Mouse (Mus musculus) stomach, embryonic 16.5 days (tissue): Measurements from ENCODE around the gene Inpp5d. TPM values are rescaled to one million over a fixed set of nuclear protein-coding genes. Genes with fewer than 3 reads are reported as not detected.

ENCODE experiments used
- ATAC-seq: fragments of 200-750 bp; cut with Nextera tagmentation; 2 replicates; pipeline ENCODE4 v1.8.0; 2017; ENCODE audit warnings: moderate number of reproducible peaks, moderate TSS enrichment; ENCODE audit not compliant: insufficient read depth, low FRiP score
- H3K27ac ChIP-seq: fragments of 300-500 bp; sonication (generic); 2 replicates; pipeline ENCODE4 v1.5.1; 2014; ENCODE audit warnings: low read length
- H3K27me3 ChIP-seq: fragments of 300-500 bp; sonication (generic); 2 replicates; pipeline ENCODE4 v1.6.1; 2014; ENCODE audit warnings: low read length, control low read depth, mixed read lengths; ENCODE audit not compliant: control insufficient read depth, insufficient read depth
- H3K36me3 ChIP-seq: fragments of 300-500 bp; sonication (generic); 2 replicates; pipeline ENCODE4 v1.6.1; 2014; ENCODE audit warnings: low read length; ENCODE audit not compliant: control insufficient read depth, insufficient read depth
- H3K4me1 ChIP-seq: fragments of 300-500 bp; sonication (generic); 2 replicates; pipeline ENCODE4 v1.6.1; 2014; ENCODE audit warnings: low read length, control low read depth, mixed read lengths; ENCODE audit not compliant: control insufficient read depth, insufficient read depth
- H3K4me2 ChIP-seq: fragments of 300-500 bp; sonication (generic); 2 replicates; pipeline ENCODE4 v1.6.1; 2014; ENCODE audit warnings: low read depth, low read length, mixed read lengths
- H3K4me3 ChIP-seq: fragments of 300-500 bp; sonication (generic); replicated peaks from 2 replicates; pipeline ENCODE4 v1.5.1; 2014; ENCODE audit warnings: mild to moderate bottlenecking, low read length
- H3K9ac ChIP-seq: fragments of 300-500 bp; sonication (generic); 2 replicates; pipeline ENCODE4 v1.6.1; 2014; ENCODE audit warnings: low read length
- H3K9me3 ChIP-seq: fragments of 300-500 bp; sonication (generic); replicated peaks from 2 replicates; pipeline ENCODE4 v1.6.1; 2016; ENCODE audit warnings: low read length, control low read depth; ENCODE audit not compliant: control insufficient read depth
- WGBS: fragments of 180-500 bp; shearing (Covaris S2); extraction: QIAGEN DNeasy Blood & Tissue Kit; methylation state at CpG from one replicate; pipeline ENCODE4 v1.1.7; 2014; 5-methylcytosine and 5-hydroxymethylcytosine counted together
- polyA plus RNA-seq: library from polyadenylated mRNA; unstranded; fragments of >200 nt; fragmentation: Nextera tagmentation; extraction: Ambion mirVana; gene quantifications from 2 replicates; pipeline ENCODE4 v1.2.1, GENCODE M21; 2015

Gene Inpp5d
- polyA plus RNA-seq, 1 experiment from 2014 or later = 8.6 TPM

DNA sequence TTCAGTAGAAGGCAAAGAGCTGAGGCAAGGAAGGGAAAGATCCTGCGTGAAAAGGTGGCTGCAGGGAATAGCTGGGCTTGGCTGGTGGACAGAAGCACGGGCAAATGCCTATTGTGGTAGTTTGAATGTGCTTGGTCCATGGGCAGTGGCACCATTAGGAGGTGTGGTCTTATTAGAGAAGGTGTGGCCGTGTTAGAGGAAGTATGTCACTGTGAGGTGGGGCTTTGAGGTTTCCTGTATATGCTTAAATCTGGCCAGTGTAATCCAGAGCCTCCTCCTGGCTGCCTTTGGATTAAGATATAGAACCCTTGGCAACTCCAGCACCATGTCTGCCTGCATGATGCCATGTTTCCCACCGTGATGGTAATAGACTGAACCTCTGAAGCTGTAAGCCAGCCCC is 103.2 kb downstream of the Inpp5d start:
- H3K4me1 ChIP-seq = no peaks in the 10 kb centered on the region

DNA sequence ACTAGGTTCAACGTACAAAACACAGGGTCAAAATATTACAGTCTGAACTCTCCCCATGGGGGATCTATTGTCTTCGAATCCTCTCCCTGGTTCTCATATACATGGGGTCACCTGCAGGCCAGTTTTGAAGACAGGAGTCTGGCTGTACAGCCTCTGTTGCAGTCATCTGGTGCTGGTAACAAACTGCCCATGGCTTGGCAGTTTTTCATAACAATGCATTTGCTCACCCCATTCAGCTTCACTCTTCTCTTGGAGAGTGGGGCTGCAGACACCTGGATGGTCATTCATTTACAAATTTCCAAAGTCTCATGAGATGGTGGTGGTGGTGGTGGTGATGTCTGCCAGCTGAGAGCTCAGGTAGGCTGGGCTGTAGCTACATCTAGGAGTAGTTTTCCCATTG is 109.0 kb downstream of the Inpp5d start:
- 77% methylated on average over 2 of the region's 2 CpGs for WGBS
- no peak overlapping the region for H3K4me3 ChIP-seq
- H3K4me1 ChIP-seq = no peaks in the 10 kb centered on the region
- H3K4me2 ChIP-seq = no peak overlapping the region
- no peaks in the 10 kb centered on the region for H3K27me3 ChIP-seq
- H3K27ac ChIP-seq = no peak overlapping the region
- ATAC-seq = no peak
- no peaks in the 10 kb centered on the region for H3K9me3 ChIP-seq
- no peak overlapping the region for H3K9ac ChIP-seq
- H3K36me3 ChIP-seq = no peaks in the 10 kb centered on the region

More for the DNA sequence above, 103.2 kb downstream of the Inpp5d start:
- no peak overlapping the region for H3K9ac ChIP-seq
- no peak overlapping the region for H3K4me3 ChIP-seq
- no peaks in the 10 kb centered on the region for H3K9me3 ChIP-seq
- WGBS = 69% methylated on average over 4 of the region's 4 CpGs
- no peak overlapping the region for H3K4me2 ChIP-seq
- H3K36me3 ChIP-seq = no peaks in the 10 kb centered on the region
- ATAC-seq = no peak
- H3K27ac ChIP-seq = no peak overlapping the region
- no peaks in the 10 kb centered on the region for H3K27me3 ChIP-seq

DNA sequence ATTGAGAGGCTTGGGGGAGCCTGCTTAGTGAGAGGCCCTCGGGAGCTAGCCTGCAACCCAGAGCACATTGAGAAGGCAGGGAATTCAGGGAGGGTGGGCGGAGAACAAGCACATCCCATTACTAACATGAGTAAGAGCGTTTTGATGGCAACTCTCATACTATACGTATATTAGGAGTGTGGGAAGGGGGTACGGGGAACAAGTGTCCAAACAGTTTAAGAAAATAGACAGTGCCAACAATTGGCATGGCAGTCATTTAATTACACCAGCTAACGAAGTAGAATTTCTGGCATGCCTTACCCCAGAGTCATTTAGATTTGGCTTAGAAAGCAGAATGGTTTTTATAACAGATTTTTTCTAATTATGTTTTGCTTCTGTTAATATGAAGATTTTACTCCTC is 109.7 kb downstream of the Inpp5d start:
- Histone ChIP-seq H3K36me3 (no peaks in the 10 kb centered on the region), H3K9me3 (no peaks in the 10 kb centered on the region), H3K4me1 (no peaks in the 10 kb centered on the region), H3K9ac (no peak overlapping the region), H3K27me3 (no peaks in the 10 kb centered on the region), H3K4me2 (no peak overlapping the region), H3K4me3 (no peak overlapping the region), H3K27ac (no peak overlapping the region)
- WGBS = 79% methylated on average over 6 of the region's 6 CpGs
- ATAC-seq = no peak

DNA sequence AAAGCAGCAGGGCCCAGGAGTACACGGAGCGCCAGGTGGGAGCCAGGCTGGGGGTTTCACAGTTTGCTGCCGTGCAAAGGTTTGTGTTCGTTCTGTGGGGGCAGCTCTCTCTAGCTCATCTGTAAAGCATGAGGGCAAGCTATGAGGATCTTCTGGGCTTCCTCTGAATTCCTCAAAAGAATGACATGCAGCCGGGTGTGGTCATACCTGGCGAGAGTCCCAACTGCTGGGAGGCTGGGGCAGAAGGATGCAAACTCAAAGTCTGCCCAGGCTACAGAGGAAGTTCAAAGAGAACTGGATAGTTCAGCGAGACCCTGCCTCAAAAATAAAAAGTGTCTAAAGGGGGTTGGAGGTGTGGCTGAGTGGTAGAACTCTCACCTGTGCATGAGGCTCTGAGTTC is 110.2 kb downstream of the Inpp5d start:
- ATAC-seq = no peak
- Histone ChIP-seq H3K9ac (no peak overlapping the region), H3K27me3 (no peaks in the 10 kb centered on the region), H3K27ac (no peak overlapping the region), H3K4me2 (no peak overlapping the region), H3K9me3 (no peaks in the 10 kb centered on the region), H3K36me3 (no peaks in the 10 kb centered on the region), H3K4me3 (no peak overlapping the region), H3K4me1 (no peaks in the 10 kb centered on the region)
- 76% methylated on average over 7 of the region's 7 CpGs for WGBS

DNA sequence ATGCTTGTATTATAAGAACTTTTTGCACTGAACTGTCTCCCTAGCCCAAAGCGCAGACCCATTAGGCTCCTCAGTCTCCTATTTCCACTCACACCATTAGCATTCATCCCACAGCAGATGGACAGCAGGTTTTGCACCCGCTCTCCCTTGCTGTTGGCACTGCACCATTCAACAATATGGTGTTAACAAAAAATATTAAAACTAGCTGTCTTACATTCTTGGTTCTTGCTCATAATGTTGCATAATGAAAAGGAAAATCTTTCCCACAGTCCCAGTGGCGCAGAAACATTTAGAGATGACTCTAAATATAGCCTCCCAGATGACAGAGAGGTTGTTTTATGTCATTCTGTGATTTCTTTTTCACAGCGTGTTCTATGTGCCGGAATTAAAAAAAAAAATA is 113.1 kb downstream of the Inpp5d start:
- no peaks in the 10 kb centered on the region for H3K9me3 ChIP-seq
- H3K4me3 ChIP-seq = no peak overlapping the region
- H3K9ac ChIP-seq = no peak overlapping the region
- H3K27ac ChIP-seq = no peak overlapping the region
- H3K27me3 ChIP-seq = no peaks in the 10 kb centered on the region
- H3K36me3 ChIP-seq = no peaks in the 10 kb centered on the region
- no peaks in the 10 kb centered on the region for H3K4me1 ChIP-seq
- no peak overlapping the region for H3K4me2 ChIP-seq
- 84% methylated on average over 5 of the region's 5 CpGs for WGBS
- ATAC-seq = no peak

DNA sequence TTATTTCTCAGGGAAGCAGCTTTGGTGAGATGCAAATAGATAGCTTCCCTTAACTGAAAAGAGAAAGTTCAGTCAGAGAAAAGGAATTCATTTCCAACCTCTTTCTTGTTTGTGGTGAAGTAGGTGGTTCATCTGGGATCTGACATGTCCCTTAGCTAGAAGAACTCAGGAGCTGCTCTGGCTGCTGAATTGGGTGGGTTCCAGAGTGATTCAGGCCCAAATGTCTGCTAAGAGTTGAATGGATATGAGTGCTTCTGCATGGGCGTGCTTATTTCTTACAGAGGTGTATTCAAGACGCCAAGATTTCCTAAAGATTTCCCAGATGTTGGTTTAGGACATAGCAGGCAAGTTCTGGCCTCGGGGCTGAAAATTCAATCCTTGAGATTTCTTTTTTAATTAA is 114.0 kb downstream of the Inpp5d start:
- H3K27ac ChIP-seq = no peak overlapping the region
- no peaks in the 10 kb centered on the region for H3K36me3 ChIP-seq
- no peak overlapping the region for H3K4me2 ChIP-seq
- no peaks in the 10 kb centered on the region for H3K9me3 ChIP-seq
- 77% methylated on average over 3 of the region's 3 CpGs for WGBS
- H3K27me3 ChIP-seq = no peaks in the 10 kb centered on the region
- H3K9ac ChIP-seq = no peak overlapping the region
- H3K4me3 ChIP-seq = no peak overlapping the region
- H3K4me1 ChIP-seq = no peaks in the 10 kb centered on the region
- no peak for ATAC-seq

DNA sequence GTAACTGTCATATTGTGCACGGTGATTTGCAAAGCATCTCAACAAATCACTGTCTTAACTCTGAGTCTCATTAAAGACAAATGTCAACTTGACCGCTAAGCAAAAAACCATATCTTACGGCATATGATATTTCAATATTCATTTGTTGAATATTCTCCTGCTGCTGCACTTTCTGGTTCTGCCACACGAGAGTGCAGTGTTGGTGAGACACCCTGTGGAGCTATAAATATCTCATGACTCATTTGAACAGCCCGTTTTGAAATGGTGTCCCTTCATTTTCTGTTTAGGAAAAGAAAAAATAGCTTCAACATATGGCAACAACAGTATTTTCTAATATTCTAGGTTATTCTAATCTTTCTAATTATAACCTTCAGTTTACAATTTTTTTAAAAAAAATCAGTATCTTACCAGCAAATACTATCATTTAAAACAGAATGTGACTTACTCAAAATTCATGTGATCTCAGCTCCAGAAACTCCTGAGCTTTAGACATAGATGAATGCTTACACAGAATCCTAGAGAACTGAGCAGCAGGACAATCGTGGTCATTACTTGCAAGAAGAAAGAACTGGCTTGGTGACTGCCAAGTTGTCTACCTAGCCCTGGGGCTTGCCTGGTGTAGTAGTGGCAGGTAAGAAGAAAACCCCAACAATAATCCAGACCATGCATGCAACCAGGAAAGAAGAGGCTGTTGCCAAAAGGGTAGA is 120.6 kb downstream of the Inpp5d start:
- Histone ChIP-seq H3K36me3 (no peaks in the 10 kb centered on the region), H3K4me2 (no peak overlapping the region), H3K4me3 (no peak overlapping the region), H3K27me3 (no peaks in the 10 kb centered on the region), H3K9me3 (no peaks in the 10 kb centered on the region), H3K4me1 (no peaks in the 10 kb centered on the region), H3K27ac (no peak overlapping the region), H3K9ac (no peak overlapping the region)
- ATAC-seq = no peak
- WGBS = 63% methylated on average over 6 of the region's 6 CpGs

DNA sequence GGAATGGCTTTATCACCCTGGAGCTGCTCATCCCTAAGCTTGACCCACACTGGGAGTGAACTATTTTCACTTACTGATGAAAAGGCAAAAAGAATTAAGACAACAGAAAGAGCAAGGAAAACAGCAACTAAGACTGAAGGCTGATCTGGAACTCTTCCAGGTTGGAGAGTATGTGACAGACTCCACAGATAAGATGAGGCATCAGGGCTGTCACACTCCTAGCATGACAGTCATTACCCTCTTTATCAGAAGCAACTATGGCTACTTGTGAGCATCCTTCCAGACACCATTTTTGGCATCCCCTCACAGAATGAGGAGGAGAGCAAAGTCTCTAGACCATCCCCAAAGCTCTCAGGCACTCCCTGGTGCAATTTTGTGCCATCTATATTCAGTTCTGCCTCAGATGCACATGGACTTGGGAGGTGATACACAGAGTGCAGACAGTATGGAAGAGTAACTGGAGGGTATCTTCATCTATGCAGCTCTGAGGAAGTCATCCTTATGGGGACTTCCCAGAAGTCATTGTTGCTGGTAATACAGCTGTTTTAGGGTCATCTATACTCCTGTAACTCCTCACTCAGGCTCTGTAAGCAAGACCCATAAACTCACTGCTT is 129.4 kb downstream of the Inpp5d start:
- Histone ChIP-seq H3K4me1 (no peaks in the 10 kb centered on the region), H3K4me2 (no peak overlapping the region), H3K9ac (no peak overlapping the region), H3K4me3 (no peak overlapping the region), H3K36me3 (no peaks in the 10 kb centered on the region), H3K27me3 (no peaks in the 10 kb centered on the region), H3K27ac (no peak overlapping the region), H3K9me3 (no peaks in the 10 kb centered on the region)
- no peak for ATAC-seq

DNA sequence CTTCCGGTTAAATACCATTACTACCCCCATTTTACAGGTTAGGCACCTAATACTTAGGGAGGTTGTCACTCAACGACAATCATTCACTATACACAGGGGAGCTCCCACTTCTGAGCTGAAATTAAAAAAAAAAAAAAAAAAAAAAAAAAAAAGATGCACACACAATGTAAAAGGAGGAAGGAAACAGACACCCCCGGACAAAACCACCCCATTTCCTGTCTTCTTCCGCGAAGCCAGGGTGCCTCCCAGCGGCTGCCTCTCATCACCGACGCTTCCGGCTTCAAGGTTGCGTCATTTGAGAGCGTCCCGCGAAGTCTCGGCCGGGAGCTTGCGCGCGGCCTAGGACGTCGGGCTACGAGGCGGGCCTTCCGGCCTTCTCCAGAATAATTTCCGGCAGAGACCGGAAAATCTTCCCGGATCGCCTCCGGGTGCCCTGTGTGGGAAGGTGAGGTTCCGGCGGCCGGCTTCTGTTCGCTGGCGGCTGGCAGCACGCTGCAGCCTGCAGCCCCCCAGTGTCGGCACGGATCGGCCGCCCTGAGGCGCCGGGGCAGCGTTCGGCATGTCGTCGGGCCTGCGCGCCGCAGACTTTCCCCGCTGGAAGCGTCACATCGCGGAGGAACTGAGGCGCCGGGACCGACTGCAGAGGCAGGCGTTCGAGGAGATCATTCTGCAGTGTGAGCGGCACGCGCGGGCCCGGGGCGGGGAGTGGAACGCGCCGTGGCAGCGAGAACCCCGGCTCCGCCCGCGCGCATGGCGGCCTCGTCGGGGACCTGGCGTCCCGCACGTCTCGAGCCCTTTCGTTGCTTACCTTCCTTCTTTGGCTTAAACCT is 135.7 kb downstream of the Inpp5d start, which contains the start of gene Atg16l1:
TSS of gene Atg16l1 (plus strand) at position 230 of the 830 bp plus-strand sequence.
- peak within 1 kb of the TSS; percentile 97 for H3K9ac ChIP-seq
- H3K4me2 ChIP-seq = peak within 1 kb of the TSS; percentile 89
- H3K36me3 ChIP-seq = no peaks in the 10 kb centered on the region
- H3K4me3 ChIP-seq = peak within 1 kb of the TSS; percentile 98
- WGBS = under 1% methylated on average over 79 of the region's 79 CpGs
- H3K27me3 ChIP-seq = no peaks in the 10 kb centered on the region
- peaks cover 7% of the 10 kb centered on the region for H3K4me1 ChIP-seq
- H3K9me3 ChIP-seq = no peaks in the 10 kb centered on the region
- H3K27ac ChIP-seq = peak within 1 kb of the TSS; percentile 96
- ATAC-seq = peak; percentile 100
